Mouse (Mus musculus) heart, adult 18-20 months (tissue): ENCODE data around the gene Ttc25. TPM values are rescaled to one million over a fixed set of nuclear protein-coding genes. Genes with fewer than 3 reads are reported as not detected.
"Not testable (repeated sequence)": the region's sequence is repeated elsewhere in the genome, so short reads cannot be mapped to it uniquely, and the experiment has no call there.

Experiments used
- DNase-seq, 2 experiments: peaks; one replicate each; pipeline ENCODE4 v3.0.0; 2021 to 2022; ENCODE audit warnings: mixed read lengths in 1 of 2
- total RNA-seq, 2 experiments: library from RNA; stranded (reverse); gene quantifications; 2 replicates each; pipeline ENCODE4 v1.2.3; 2021

The Ttc25 gene
- total RNA-seq, 2 experiments from 2014 or later, result 0.17 to 0.46 TPM

- DNase-seq, result no peak
These were observed 16.8 kb upstream of the Ttc25 start for GRCm38 (mm10) chr11:100528375-100529165.

GRCm38 (mm10) chr11:100533871-100534270 lies 11.5 kb upstream of the Ttc25 start:
- no peak for DNase-seq

- not testable (repeated sequence) for DNase-seq
These were observed 11.0 kb upstream of the Ttc25 start for GRCm38 (mm10) chr11:100534411-100534810.

- DNase-seq, result not testable (repeated sequence)
These were observed 10.6 kb upstream of the Ttc25 start for GRCm38 (mm10) chr11:100534821-100535220.

- DNase-seq, result no peak
These were observed 9.4 kb upstream of the Ttc25 start for GRCm38 (mm10) chr11:100535996-100536395.

GRCm38 (mm10) chr11:100536466-100536865 lies 8.9 kb upstream of the Ttc25 start:
- no peak for DNase-seq

GRCm38 (mm10) chr11:100540966-100541365 lies 4.4 kb upstream of the Ttc25 start:
- no peak for DNase-seq

- no peak for DNase-seq
These were observed 3.8 kb upstream of the Ttc25 start for GRCm38 (mm10) chr11:100541577-100541976.

- DNase-seq, result no peak
These were observed 309 bp downstream of the Ttc25 start for GRCm38 (mm10) chr11:100545746-100546085.

GRCm38 (mm10) chr11:100546955-100547354 lies 1.5 kb downstream of the Ttc25 start:
- DNase-seq, result no peak

GRCm38 (mm10) chr11:100548141-100548540 lies 2.7 kb downstream of the Ttc25 start:
- no peak for DNase-seq

- DNase-seq, result no peak
These were observed 4.1 kb downstream of the Ttc25 start for GRCm38 (mm10) chr11:100549466-100549865.

GRCm38 (mm10) chr11:100550101-100550500 lies 4.7 kb downstream of the Ttc25 start:
- no peak for DNase-seq

- no peak for DNase-seq
These were observed 7.4 kb downstream of the Ttc25 start for GRCm38 (mm10) chr11:100552842-100553241.

- peak; percentile 74 for DNase-seq
These were observed 10.2 kb downstream of the Ttc25 start for GRCm38 (mm10) chr11:100555583-100555982.

GRCm38 (mm10) chr11:100557563-100557962 lies 12.2 kb downstream of the Ttc25 start:
- DNase-seq, result no peak

- DNase-seq, result no peak
These were observed 14.1 kb downstream of the Ttc25 start for GRCm38 (mm10) chr11:100559476-100559875.

- no peak for DNase-seq
These were observed 16.3 kb downstream of the Ttc25 start for GRCm38 (mm10) chr11:100561748-100562147.

- no peak for DNase-seq
These were observed 18.9 kb downstream of the Ttc25 start for GRCm38 (mm10) chr11:100564297-100564696.

- DNase-seq, result no peak
These were observed 19.3 kb downstream of the Ttc25 start for GRCm38 (mm10) chr11:100564703-100565102.

- DNase-seq, result no peak
These were observed 21.8 kb downstream of the Ttc25 start for GRCm38 (mm10) chr11:100567229-100567628.

GRCm38 (mm10) chr11:100567815-100568245 lies 22.4 kb downstream of the Ttc25 start:
- no peak for DNase-seq

- no peak for DNase-seq
These were observed 23.3 kb downstream of the Ttc25 start for GRCm38 (mm10) chr11:100568692-100569091.

- DNase-seq, result no peak
These were observed 24.4 kb downstream of the Ttc25 start for GRCm38 (mm10) chr11:100569789-100570188.
